Mouse (Mus musculus) liver, postnatal 0 days (tissue): ENCODE data around the gene Psmd14.

Experiments used
- CTCF ChIP-seq: sonication (generic); IDR thresholded peaks from 2 replicates; pipeline ENCODE4 v1.5.1; 2016; ENCODE audit warnings: antibody characterized with exemption, low read depth
- EP300 ChIP-seq: IDR thresholded peaks from 2 replicates; pipeline ENCODE4 v1.6.1; 2016; ENCODE audit warnings: antibody characterized with exemption, low read depth, mild to moderate bottlenecking

- TF ChIP-seq CTCF (no peak), EP300 (no peak)
Measured at GRCm38 (mm10) chr2:61837243-61837806, 125.8 kb downstream of the Psmd14 start.
